Mouse (Mus musculus) cerebellum, adult 2 months (tissue): Measurements from ENCODE around the gene Gm47791.

Experiments used
- CTCF ChIP-seq: fragments of 200-500 bp; IDR thresholded peaks from 2 replicates; pipeline ENCODE4 v1.5.1; 2011; ENCODE audit warnings: low read depth, mild to moderate bottlenecking, control low read depth, low read length, moderate library complexity, borderline replicate concordance; ENCODE audit not compliant: insufficient read depth
- POLR2A ChIP-seq: fragments of 200-500 bp; IDR thresholded peaks from 2 replicates; pipeline ENCODE4 v1.6.1; 2011; ENCODE audit warnings: low read length, control low read depth, borderline replicate concordance; ENCODE audit not compliant: insufficient read depth

DNA sequence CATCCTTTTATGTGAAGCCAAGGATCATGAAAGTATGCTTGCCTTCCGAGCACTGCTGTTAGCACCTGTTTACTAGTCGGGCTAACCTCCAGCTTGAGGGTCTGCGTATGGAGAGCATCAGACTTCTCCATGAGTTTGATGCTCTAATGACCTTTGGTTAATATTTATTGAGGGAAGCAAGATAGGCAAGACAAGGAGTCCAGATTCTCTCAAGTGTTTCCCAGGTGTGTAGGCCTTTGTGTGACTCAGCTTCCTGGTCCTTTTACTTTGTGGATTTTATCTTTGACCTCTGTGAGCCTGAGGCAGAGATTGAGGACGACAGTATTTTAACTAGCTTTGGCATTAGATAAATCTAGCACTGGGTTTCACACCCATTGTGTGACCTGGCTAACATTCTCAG, 4.4 kb downstream of the Gm47791 start:
- TF ChIP-seq POLR2A (no peak), CTCF (no peak)
